Mouse (Mus musculus): ENCODE data around the gene Lrmda.

DNA sequence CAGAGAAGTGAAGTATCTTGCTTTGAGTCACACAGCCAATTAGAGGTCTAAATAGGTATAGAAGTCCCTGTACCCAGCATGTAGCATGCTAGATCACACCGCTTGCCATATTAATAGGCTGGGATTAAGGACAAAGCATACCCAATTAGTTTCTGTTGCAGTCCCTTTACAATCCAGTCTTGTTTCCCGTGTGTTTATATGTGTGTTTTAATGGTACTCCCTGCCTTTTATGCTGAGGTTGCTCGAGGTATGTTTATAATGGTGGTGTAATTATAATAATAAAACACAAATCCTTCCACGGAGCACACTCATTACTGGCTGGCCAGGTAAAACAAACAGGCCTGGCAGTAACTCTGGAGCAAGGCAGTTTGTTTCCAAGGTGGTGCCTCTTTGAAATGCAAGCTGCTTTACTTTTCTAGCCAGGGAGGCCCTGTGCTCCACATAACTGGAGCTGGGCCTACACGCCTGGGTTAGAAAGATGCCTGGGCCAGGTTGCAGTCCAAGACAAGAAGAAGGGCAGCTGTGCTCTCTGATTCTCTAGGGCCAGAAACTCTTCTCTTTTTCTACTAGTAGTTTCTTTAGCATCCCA lies 422.4 kb downstream of the Lrmda start:
- no peak for TF ChIP-seq CTCF (IDR thresholded peaks at IDR 0.05; ENCODE audit: low read depth)
- TF ChIP-seq EP300 (IDR thresholded peaks at IDR 0.05; ENCODE audit: low read depth), result no peak

Measured in heart, postnatal 0 days (tissue).